ENCODE assay signal across 28 mouse cellular contexts in genomic region chr15:81461523-81461922, GRCm38 (mm10). TPM values are rescaled to one million over a fixed set of nuclear protein-coding genes. Genes with fewer than 3 reads are reported as not detected.
A peak's percentile ranks its signal among the peaks of the same experiment; 100 is the strongest.
DNase-seq lines count a peak whose midpoint lies in the region; ATAC-seq and TF ChIP-seq lines count a peak whose summit lies in the region.
"Had no signal": no experiment of that assay in that cellular context is flagged by ENCODE, and none has a peak within 500 bp of the region (broad histone marks: within the 10 kb centered on the region; RNA-seq: fewer than 3 reads in every experiment).

No protein-coding gene starts in this region.

- 0 out of 2 replicates have a peak, but pooled peaks cover 6% of the 10 kb centered on the region for H3K4me1 ChIP-seq in forebrain, postnatal 0 days (ENCODE audit: insufficient read depth)
- peaks cover 8% of the 10 kb centered on the region for H3K4me1 ChIP-seq in forebrain, embryonic 12.5 days
- H3K4me1 ChIP-seq in liver, embryonic 14.5 days (replicated peaks; ENCODE audit: control insufficient read depth in 2 of 2, insufficient read depth in 2 of 2, low read length in 1 of 2) = peaks cover 4 to 9% of the 10 kb centered on the region in 2 experiments
- H3K4me1 ChIP-seq in liver, embryonic 12.5 days = peaks cover 10% of the 10 kb centered on the region
- H3K4me1 ChIP-seq in E14TG2a.4 (replicated peaks; ENCODE audit: low read depth, low read length) = peaks cover 10% of the 10 kb centered on the region

- WGBS in forebrain, postnatal 0 days = 78% methylated on average over 7 of the region's 7 CpGs
- whole genome bisulfite sequencing in forebrain, embryonic 12.5 days = 86% methylated on average over 7 of the region's 7 CpGs
- WGBS in liver, embryonic 14.5 days (ENCODE audit: insufficient replicate concordance) = 75% methylated on average over 7 of the region's 7 CpGs
- 80% methylated on average over 7 of the region's 7 CpGs for WGBS in liver, embryonic 12.5 days (ENCODE audit: insufficient replicate concordance)

- no peak overlapping the region for H3K4me2 ChIP-seq in forebrain, postnatal 0 days (ENCODE audit: low read depth)
- no peak overlapping the region for H3K4me2 ChIP-seq in forebrain, embryonic 12.5 days
- no peak overlapping the region for H3K4me2 ChIP-seq in liver, embryonic 14.5 days (ENCODE audit: low read depth)
- no peak overlapping the region for H3K4me2 ChIP-seq in liver, embryonic 12.5 days
- H3K4me2 ChIP-seq: limb, embryonic 12.5 days; liver, embryonic 13.5 days; midbrain, embryonic 11.5 days had no signal

- intact Hi-C loops in left cerebral cortex, postnatal 14 days (cut with DNase I) = no loop called here

- no peak overlapping the region for H3K4me3 ChIP-seq in forebrain, postnatal 0 days (ENCODE audit: low read depth, low read length)
- no peak overlapping the region for H3K4me3 ChIP-seq in forebrain, embryonic 12.5 days (replicated peaks)
- H3K4me3 ChIP-seq in liver, embryonic 14.5 days (ENCODE audit: insufficient read depth in 1 of 2, low read depth in 2 of 2, low read length in 2 of 2) = no peak overlapping the region
- no peak overlapping the region for H3K4me3 ChIP-seq in liver, embryonic 12.5 days
- no peak overlapping the region for H3K4me3 ChIP-seq in E14TG2a.4 (replicated peaks; ENCODE audit: low read length)
- H3K4me3 ChIP-seq: forebrain, embryonic 10.5 days; limb, embryonic 12.5 days; liver, embryonic 13.5 days had no signal

- no peak overlapping the region for H3K27ac ChIP-seq in forebrain, postnatal 0 days (ENCODE audit: low read depth, low read length)
- no peak overlapping the region for H3K27ac ChIP-seq in forebrain, embryonic 12.5 days
- H3K27ac ChIP-seq in liver, embryonic 14.5 days = no peak overlapping the region
- H3K27ac ChIP-seq in liver, embryonic 12.5 days = no peak overlapping the region
- H3K27ac ChIP-seq: forebrain, embryonic 10.5 days; limb, embryonic 12.5 days; liver, embryonic 13.5 days had no signal

- peak; percentile 20; the same call in 1 of the 2 replicates for TF ChIP-seq CTCF in forebrain, postnatal 0 days (IDR thresholded peaks at IDR 0.05; ENCODE audit: low read depth)
- TF ChIP-seq CTCF in liver, embryonic 14.5 days (IDR thresholded peaks at IDR 0.05; ENCODE audit: low read depth) = peak; percentile 39; the same call in 1 of the 2 replicates
- peak; percentile 64 for TF ChIP-seq CTCF in E14TG2a.4 (conservative IDR thresholded peaks at IDR 0.05; ENCODE audit: low read length)

- no peak for ATAC-seq in forebrain, postnatal 0 days
- ATAC-seq in forebrain, embryonic 12.5 days (ENCODE audit: low FRiP score) = no peak
- ATAC-seq in liver, embryonic 14.5 days (ENCODE audit: insufficient read depth) = no peak
- no peak for ATAC-seq in liver, embryonic 12.5 days
- ATAC-seq: hindbrain, embryonic 16.5 days had no signal

- TF ChIP-seq EP300 in liver, embryonic 14.5 days (IDR thresholded peaks at IDR 0.05; ENCODE audit: low read depth) = no peak

- no peak for DNase-seq in forebrain, postnatal 0 days
- DNase-seq in liver, embryonic 14.5 days (ENCODE audit: low read depth in 3 of 3, low spot score in 3 of 3) = no peak
- DNase-seq in R1 (ENCODE audit: low read depth, low spot score) = peak; percentile 77
- DNase-seq in left cerebral cortex, postnatal 14 days (ENCODE audit: low spot score in 2 of 2) = no peak
- no peak for DNase-seq in urinary bladder, postnatal 4 days (ENCODE audit: low spot score in 2 of 2)
- DNase-seq: adrenal gland, postnatal 36 days; cerebellum, adult 11 months; cerebellum, postnatal 10 days; kidney, adult 18-20 months; liver, embryonic 13.5 days had no signal

- 0 out of 2 replicates have a peak, but pooled peaks cover 6% of the 10 kb centered on the region for H3K9me3 ChIP-seq in forebrain, postnatal 0 days (ENCODE audit: low read length)
- H3K9me3 ChIP-seq in forebrain, embryonic 12.5 days = peaks cover 6% of the 10 kb centered on the region; the same call in 1 of the 2 replicates
- H3K9me3 ChIP-seq in liver, embryonic 14.5 days (ENCODE audit: control insufficient read depth, low read length) = no peaks in the 10 kb centered on the region; the same call in 1 of the 2 replicates
- H3K9me3 ChIP-seq in liver, embryonic 12.5 days (replicated peaks) = peaks cover 15% of the 10 kb centered on the region
- peaks cover 14% of the 10 kb centered on the region for H3K9me3 ChIP-seq in E14TG2a.4 (ENCODE audit: low read length)
- H3K9me3 ChIP-seq: liver, embryonic 13.5 days had no signal

- no peaks in the 10 kb centered on the region for H3K27me3 ChIP-seq in forebrain, postnatal 0 days (ENCODE audit: insufficient read depth, low read length)
- no peaks in the 10 kb centered on the region for H3K27me3 ChIP-seq in forebrain, embryonic 12.5 days
- H3K27me3 ChIP-seq in liver, embryonic 14.5 days (ENCODE audit: control insufficient read depth, insufficient read depth, low read length) = no peaks in the 10 kb centered on the region
- H3K27me3 ChIP-seq in liver, embryonic 12.5 days (replicated peaks) = no peaks in the 10 kb centered on the region
- H3K27me3 ChIP-seq in E14TG2a.4 (ENCODE audit: insufficient read depth, low read length) = no peaks in the 10 kb centered on the region
- H3K27me3 ChIP-seq: limb, embryonic 12.5 days; liver, embryonic 13.5 days had no signal

- 0 out of 2 replicates have a peak, but pooled peaks cover 6% of the 10 kb centered on the region for H3K36me3 ChIP-seq in forebrain, postnatal 0 days (ENCODE audit: insufficient read depth)
- peaks cover 2% of the 10 kb centered on the region for H3K36me3 ChIP-seq in forebrain, embryonic 12.5 days (replicated peaks)
- no peaks in the 10 kb centered on the region for H3K36me3 ChIP-seq in liver, embryonic 14.5 days (replicated peaks; ENCODE audit: control insufficient read depth, insufficient read depth, low read depth)
- peaks cover 22% of the 10 kb centered on the region for H3K36me3 ChIP-seq in liver, embryonic 12.5 days
- H3K36me3 ChIP-seq in E14TG2a.4 (ENCODE audit: insufficient read depth, low read length) = peaks cover 23% of the 10 kb centered on the region

- no peak overlapping the region for H3K9ac ChIP-seq in forebrain, postnatal 0 days
- no peak overlapping the region for H3K9ac ChIP-seq in forebrain, embryonic 12.5 days
- H3K9ac ChIP-seq in liver, embryonic 14.5 days (replicated peaks) = no peak overlapping the region
- H3K9ac ChIP-seq in liver, embryonic 12.5 days = no peak overlapping the region
- H3K9ac ChIP-seq: limb, embryonic 12.5 days; liver, embryonic 13.5 days had no signal

RNA-seq across cellular contexts. Expression of gene Rbx1, which starts 4.6 kb away (rescaled TPM):
- total RNA-seq in forebrain, postnatal 0 days (2014; rRNA removed) = 193 and 223 TPM in 2 replicates
- 446 and 469 TPM in 2 replicates for polyA plus RNA-seq in forebrain, postnatal 0 days (2015; fragmentation: Nextera tagmentation; extraction: Ambion mirVana)
- 559 and 579 TPM in 2 replicates for polyA plus RNA-seq in forebrain, embryonic 12.5 days (2016; fragmentation: Nextera tagmentation; extraction: Ambion mirVana)
- polyA plus RNA-seq in liver, embryonic 14.5 days (2012; rRNA removed) = 44.1 and 81.7 TPM in 2 replicates
- polyA plus RNA-seq in liver, embryonic 14.5 days (2014; fragmentation: Nextera tagmentation; extraction: Ambion mirVana) = 293 and 298 TPM in 2 replicates
- polyA plus RNA-seq in liver, embryonic 12.5 days (2016; fragmentation: Nextera tagmentation; extraction: Ambion mirVana) = 334 and 384 TPM in 2 replicates
- 100 to 1,000 TPM; 128 to 139 TPM for total RNA-seq in left cerebral cortex, postnatal 14 days (2021)

RNA-seq across cellular contexts. Expression of gene Dnajb7, which starts 53.4 kb away (rescaled TPM):
- not detected in 2 replicates for total RNA-seq in forebrain, postnatal 0 days (2014; rRNA removed)
- 0.18 TPM in 1 of 2 replicates, not detected in the other for polyA plus RNA-seq in forebrain, postnatal 0 days (2015; fragmentation: Nextera tagmentation; extraction: Ambion mirVana)
- polyA plus RNA-seq in forebrain, embryonic 12.5 days (2016; fragmentation: Nextera tagmentation; extraction: Ambion mirVana) = 1.7 and 2.4 TPM in 2 replicates
- polyA plus RNA-seq in liver, embryonic 14.5 days (2012; rRNA removed) = not detected in 2 replicates
- 0.18 and 0.27 TPM in 2 replicates for polyA plus RNA-seq in liver, embryonic 14.5 days (2014; fragmentation: Nextera tagmentation; extraction: Ambion mirVana)
- polyA plus RNA-seq in liver, embryonic 12.5 days (2016; fragmentation: Nextera tagmentation; extraction: Ambion mirVana) = 1.2 and 1.3 TPM in 2 replicates
- total RNA-seq in left cerebral cortex, postnatal 14 days (2021) = not detected
- total RNA-seq: adrenal gland, adult 18-20 months; adrenal gland, postnatal 36 days; gastrocnemius, postnatal 4 days; heart, adult 8-10 months; hematopoietic stem cell, adult 5-6 weeks; layer of hippocampus, adult 18-20 months; layer of hippocampus, postnatal 25 days; left cerebral cortex, postnatal 10 days; megakaryocyte progenitor cell, adult 5-6 weeks; neutrophil, adult 5-6 weeks had no signal
- polyA plus RNA-seq: cortical plate, adult 2 months; small intestine, adult 2 months had no signal
